Mouse (Mus musculus) hindbrain, postnatal 0 days (tissue): ENCODE data around the gene 1700067P10Rik. TPM values are rescaled to one million over a fixed set of nuclear protein-coding genes. Genes with fewer than 3 reads are reported as not detected.
A peak's percentile ranks its signal among the peaks of the same experiment; 100 is the strongest.

Experiments used
- ATAC-seq: fragments of 200-750 bp; cut with Nextera tagmentation; 2 replicates; pipeline ENCODE4 v1.8.0; 2017; ENCODE audit warnings: mild to moderate bottlenecking, moderate TSS enrichment, moderate library complexity
- DNase-seq: peaks from one replicate; pipeline ENCODE4 v3.0.0-alpha.2; 2015; ENCODE audit warnings: low spot score
- H3K27ac ChIP-seq: fragments of 300-500 bp; sonication (generic); 2 replicates; pipeline ENCODE4 v1.5.1; 2014; ENCODE audit warnings: mild to moderate bottlenecking
- H3K27me3 ChIP-seq: fragments of 300-500 bp; sonication (generic); 2 replicates; pipeline ENCODE4 v1.6.1; 2014; ENCODE audit warnings: low read length, mixed read lengths; ENCODE audit not compliant: insufficient read depth
- H3K36me3 ChIP-seq: fragments of 300-500 bp; sonication (generic); 2 replicates; pipeline ENCODE4 v1.6.1; 2014; ENCODE audit warnings: low read length, mixed read lengths; ENCODE audit not compliant: insufficient read depth
- H3K4me1 ChIP-seq: fragments of 300-500 bp; sonication (generic); 2 replicates; pipeline ENCODE4 v1.6.1; 2014; ENCODE audit warnings: antibody characterized with exemption, low read length, mixed read lengths; ENCODE audit not compliant: insufficient read depth
- H3K4me2 ChIP-seq: fragments of 300-500 bp; sonication (generic); 2 replicates; pipeline ENCODE4 v1.6.1; 2014; ENCODE audit warnings: low read depth, mild to moderate bottlenecking, low read length, moderate library complexity, mixed read lengths
- H3K4me3 ChIP-seq: fragments of 300-500 bp; sonication (generic); 2 replicates; pipeline ENCODE4 v1.5.1; 2014; ENCODE audit warnings: low read length
- H3K9ac ChIP-seq: fragments of 300-500 bp; sonication (generic); replicated peaks from 2 replicates; pipeline ENCODE4 v1.6.1; 2014; ENCODE audit warnings: mild to moderate bottlenecking, low read length, moderate library complexity, mixed read lengths
- H3K9me3 ChIP-seq: fragments of 300-500 bp; sonication (generic); 2 replicates; pipeline ENCODE4 v1.6.1; 2016; ENCODE audit warnings: low read length, mixed read lengths
- CTCF ChIP-seq: IDR thresholded peaks from 2 replicates; pipeline ENCODE4 v1.5.1; 2016; ENCODE audit warnings: antibody characterized with exemption, control low read depth, low read depth
- WGBS: fragments of 180-500 bp; shearing (Covaris S2); extraction: QIAGEN DNeasy Blood & Tissue Kit; methylation state at CpG from one replicate; pipeline ENCODE4 v1.1.7; 2014; 5-methylcytosine and 5-hydroxymethylcytosine counted together
- polyA plus RNA-seq: library from polyadenylated mRNA; unstranded; fragments of >200 nt; fragmentation: Nextera tagmentation; extraction: Ambion mirVana; gene quantifications from 2 replicates; pipeline ENCODE4 v1.2.1, GENCODE M21; 2015
- total RNA-seq: library from RNA; depleted of rRNA; stranded (reverse); fragments of >200 nt; gene quantifications from 2 replicates; pipeline ENCODE4 v1.2.3, GENCODE M21; 2014; rRNA removed

1700067P10Rik gene
- total and polyA plus RNA-seq, 2 experiments from 2014 or later, result not detected

DNA sequence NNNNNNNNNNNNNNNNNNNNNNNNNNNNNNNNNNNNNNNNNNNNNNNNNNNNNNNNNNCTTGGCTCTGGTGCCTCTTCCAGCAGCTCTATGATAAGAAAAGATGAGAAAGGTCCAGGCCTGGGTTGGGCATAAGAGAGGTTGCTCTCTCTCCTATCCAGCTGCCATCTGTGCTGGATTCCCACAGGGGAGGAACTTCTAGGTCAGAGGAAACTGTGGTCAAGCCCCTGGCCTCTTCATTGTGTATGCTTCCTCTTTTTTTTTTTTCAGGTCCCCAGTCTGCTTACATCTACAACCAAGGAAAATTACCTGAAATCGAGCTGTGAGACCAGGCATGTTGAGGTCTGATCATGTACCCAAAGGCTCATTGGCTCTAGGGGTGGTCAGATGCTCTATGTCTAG, 29.5 kb downstream of the 1700067P10Rik start:
- WGBS, result 73% methylated on average over 1 of the region's 1 CpGs

DNA sequence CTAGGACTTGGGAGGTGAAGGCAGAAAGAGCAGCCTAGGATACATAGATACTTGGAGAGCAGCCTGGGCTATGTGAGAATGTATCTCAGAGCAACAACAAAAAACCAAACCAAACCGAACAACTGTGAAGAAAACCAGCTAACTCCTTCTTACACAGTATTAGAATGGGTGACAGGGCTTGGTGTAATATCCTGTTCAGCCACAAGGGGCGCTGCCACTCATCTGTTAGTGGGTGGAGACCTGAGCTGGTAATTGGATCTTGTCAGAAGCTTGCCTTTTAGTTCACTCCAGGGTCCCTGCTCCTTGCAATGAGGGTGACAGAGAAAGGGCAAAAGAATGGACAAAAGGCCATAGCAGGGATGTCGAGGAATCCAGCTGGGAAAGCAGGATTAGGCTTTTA, 30.5 kb downstream of the 1700067P10Rik start:
- Histone ChIP-seq H3K9me3 (no peaks in the 10 kb centered on the region), H3K9ac (no peak overlapping the region), H3K27me3 (no peaks in the 10 kb centered on the region), H3K4me1 (no peaks in the 10 kb centered on the region), H3K36me3 (no peaks in the 10 kb centered on the region), H3K27ac (no peak overlapping the region), H3K4me2 (no peak overlapping the region), H3K4me3 (no peak overlapping the region)
- ATAC-seq, result peak; percentile 73; the same call in 1 of the 2 replicates
- WGBS, result 20% methylated on average over 3 of the region's 3 CpGs
- TF ChIP-seq CTCF, result peak; percentile 93
- peak; percentile 78 for DNase-seq

More for the DNA sequence above, 29.5 kb downstream of the 1700067P10Rik start:
- Histone ChIP-seq H3K36me3 (no peaks in the 10 kb centered on the region), H3K9me3 (no peaks in the 10 kb centered on the region), H3K9ac (no peak overlapping the region), H3K27me3 (no peaks in the 10 kb centered on the region), H3K4me3 (no peak overlapping the region), H3K4me2 (no peak overlapping the region), H3K27ac (no peak overlapping the region), H3K4me1 (no peaks in the 10 kb centered on the region)
- TF ChIP-seq CTCF, result no peak
- ATAC-seq, result no peak
- DNase-seq, result no peak

DNA sequence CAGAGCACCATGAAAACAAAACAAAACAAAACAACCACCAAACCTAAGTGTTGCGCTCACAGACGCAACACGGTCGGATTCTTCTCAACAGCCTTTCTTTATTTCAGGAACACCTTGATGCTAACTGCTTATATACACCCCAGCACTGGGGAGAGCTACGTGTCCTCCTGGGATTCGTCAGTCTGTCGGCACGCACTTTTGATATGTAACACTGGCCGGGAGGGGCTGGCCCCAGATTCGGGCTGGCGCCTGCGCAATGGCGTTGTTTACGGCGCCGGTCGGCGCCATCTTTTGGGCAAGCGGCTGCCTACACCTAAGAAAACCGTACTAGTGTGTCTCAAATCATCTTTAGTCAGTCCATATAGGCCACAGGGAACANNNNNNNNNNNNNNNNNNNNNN, 31.3 kb downstream of the 1700067P10Rik start:
- Histone ChIP-seq H3K36me3 (no peaks in the 10 kb centered on the region), H3K27me3 (no peaks in the 10 kb centered on the region), H3K4me1 (no peaks in the 10 kb centered on the region), H3K4me3 (no peak overlapping the region), H3K9ac (no peak overlapping the region), H3K4me2 (no peak overlapping the region), H3K27ac (no peak overlapping the region), H3K9me3 (no peaks in the 10 kb centered on the region)
- TF ChIP-seq CTCF, result no peak
- WGBS, result 95% methylated on average over 20 of the region's 20 CpGs
- DNase-seq, result no peak
- no peak for ATAC-seq

DNA sequence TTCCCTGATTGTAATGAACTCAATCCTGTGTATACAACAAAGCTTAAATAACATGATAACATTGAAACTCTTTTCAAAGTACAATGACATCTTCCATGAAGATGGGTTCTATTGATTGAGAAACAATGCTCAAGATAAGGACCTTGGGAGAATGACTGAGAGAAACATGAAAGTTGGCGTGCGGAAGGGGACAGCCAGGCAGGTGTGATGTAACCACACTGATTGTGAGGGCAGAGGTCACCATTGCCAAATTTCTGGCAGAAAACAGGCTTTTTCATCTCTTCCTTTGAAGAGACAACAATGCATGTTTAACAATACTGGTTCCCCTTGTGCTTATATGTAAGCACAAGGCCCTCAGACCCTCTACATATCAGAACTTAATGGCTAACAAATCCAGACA, 43.7 kb downstream of the 1700067P10Rik start:
- Histone ChIP-seq H3K36me3 (no peaks in the 10 kb centered on the region), H3K27ac (no peak overlapping the region), H3K4me2 (no peak overlapping the region), H3K9ac (no peak overlapping the region), H3K4me3 (no peak overlapping the region), H3K9me3 (no peaks in the 10 kb centered on the region), H3K27me3 (no peaks in the 10 kb centered on the region), H3K4me1 (no peaks in the 10 kb centered on the region)
- WGBS, result 86% methylated on average over 2 of the region's 2 CpGs
- no peak for TF ChIP-seq CTCF
- DNase-seq, result no peak
- no peak for ATAC-seq

Other genes with a start within 250 kb of the 1700067P10Rik start
- 109 and 128 TPM in 2 replicates for gene Foxp4, start 164.7 kb upstream of the 1700067P10Rik start, total RNA-seq
- gene Foxp4, start 164.7 kb upstream of the 1700067P10Rik start, polyA plus RNA-seq, result 29.3 and 31.3 TPM in 2 replicates
- not detected in 2 replicates for gene 1700122O11Rik, start 51.0 kb upstream of the 1700067P10Rik start, total RNA-seq
- not detected in 2 replicates for gene 1700122O11Rik, start 51.0 kb upstream of the 1700067P10Rik start, polyA plus RNA-seq
- not detected in 2 replicates for gene 9830107B12Rik, start 56.9 kb downstream of the 1700067P10Rik start, total RNA-seq
- not detected in 2 replicates for gene 9830107B12Rik, start 56.9 kb downstream of the 1700067P10Rik start, polyA plus RNA-seq
- not detected in 2 replicates for gene A530064D06Rik, start 78.0 kb downstream of the 1700067P10Rik start, total RNA-seq
- not detected in 2 replicates for gene A530064D06Rik, start 78.0 kb downstream of the 1700067P10Rik start, polyA plus RNA-seq
- not detected in 2 replicates for gene Trem1, start 143.4 kb downstream of the 1700067P10Rik start, total RNA-seq
- 0.09 TPM in 1 of 2 replicates, not detected in the other for gene Trem1, start 143.4 kb downstream of the 1700067P10Rik start, polyA plus RNA-seq
- not detected in 2 replicates for gene Trem3, start 158.5 kb downstream of the 1700067P10Rik start, total RNA-seq
- not detected in 2 replicates for gene Trem3, start 158.5 kb downstream of the 1700067P10Rik start, polyA plus RNA-seq
- not detected in 2 replicates for gene Treml4, start 175.0 kb downstream of the 1700067P10Rik start, total RNA-seq
- gene Treml4, start 175.0 kb downstream of the 1700067P10Rik start, polyA plus RNA-seq, result 0.19 and 0.66 TPM in 2 replicates
- gene Treml2, start 210.2 kb downstream of the 1700067P10Rik start, total RNA-seq, result 0.11 and 1.8 TPM in 2 replicates
- gene Treml2, start 210.2 kb downstream of the 1700067P10Rik start, polyA plus RNA-seq, result 0.08 and 0.09 TPM in 2 replicates
- 0.05 TPM in 1 of 2 replicates, not detected in the other for gene B430306N03Rik, start 226.8 kb downstream of the 1700067P10Rik start, total RNA-seq
- not detected in 2 replicates for gene B430306N03Rik, start 226.8 kb downstream of the 1700067P10Rik start, polyA plus RNA-seq